Mouse (Mus musculus) lung, postnatal 0 days (tissue): Measurements from ENCODE around the gene Dtx2. TPM values are rescaled to one million over a fixed set of nuclear protein-coding genes. Genes with fewer than 3 reads are reported as not detected.
"Not testable (repeated sequence)": the region's sequence is repeated elsewhere in the genome, so short reads cannot be mapped to it uniquely, and the experiment has no call there.

Experiments
- ATAC-seq: fragments of 200-750 bp; cut with Nextera tagmentation; 2 replicates; pipeline ENCODE4 v1.8.0; 2017; ENCODE audit warnings: moderate library complexity
- DNase-seq: peaks from one replicate; pipeline ENCODE4 v3.0.0-alpha.2; 2016; ENCODE audit warnings: low spot score
- H3K27ac ChIP-seq: fragments of 300-500 bp; sonication (generic); 2 replicates; pipeline ENCODE4 v1.5.1; 2014; ENCODE audit warnings: antibody characterized with exemption, mild to moderate bottlenecking, low read length, mixed read lengths
- H3K27me3 ChIP-seq: fragments of 300-500 bp; sonication (generic); replicated peaks from 2 replicates; pipeline ENCODE4 v1.6.1; 2014; ENCODE audit warnings: low read length, mixed read lengths; ENCODE audit not compliant: insufficient read depth
- H3K36me3 ChIP-seq: fragments of 300-500 bp; sonication (generic); 2 replicates; pipeline ENCODE4 v1.6.1; 2014; ENCODE audit warnings: low read length, mixed read lengths; ENCODE audit not compliant: insufficient read depth
- H3K4me1 ChIP-seq: fragments of 300-500 bp; sonication (generic); 2 replicates; pipeline ENCODE4 v1.6.1; 2014; ENCODE audit warnings: antibody characterized with exemption, low read depth, low read length, mixed read lengths; ENCODE audit not compliant: insufficient read depth
- H3K4me2 ChIP-seq: fragments of 300-500 bp; sonication (generic); replicated peaks from 2 replicates; pipeline ENCODE4 v1.6.1; 2014; ENCODE audit warnings: low read depth, mild to moderate bottlenecking, low read length, moderate library complexity, mixed read lengths
- H3K4me3 ChIP-seq: fragments of 300-500 bp; sonication (generic); 2 replicates; pipeline ENCODE4 v1.5.1; 2014; ENCODE audit warnings: low read depth, low read length
- H3K9ac ChIP-seq: fragments of 300-500 bp; sonication (generic); replicated peaks from 2 replicates; pipeline ENCODE4 v1.6.1; 2014; ENCODE audit warnings: low read depth, mild to moderate bottlenecking
- H3K9me3 ChIP-seq: fragments of 300-500 bp; sonication (generic); 2 replicates; pipeline ENCODE4 v1.6.1; 2016; ENCODE audit warnings: low read length, mixed read lengths
- CTCF ChIP-seq: IDR thresholded peaks from 2 replicates; pipeline ENCODE4 v1.5.1; 2016; ENCODE audit warnings: antibody characterized with exemption, mild to moderate bottlenecking
- EP300 ChIP-seq: IDR thresholded peaks from 2 replicates; pipeline ENCODE4 v1.6.1; 2016; ENCODE audit warnings: antibody characterized with exemption, mild to moderate bottlenecking, control low read depth
- WGBS: fragments of 180-500 bp; shearing (Covaris S2); extraction: QIAGEN DNeasy Blood & Tissue Kit; methylation state at CpG from one replicate; pipeline ENCODE4 v1.1.7; 2014; 5-methylcytosine and 5-hydroxymethylcytosine counted together
- polyA plus RNA-seq: library from polyadenylated mRNA; unstranded; fragments of >200 nt; fragmentation: Nextera tagmentation; extraction: Ambion mirVana; gene quantifications from 2 replicates; pipeline ENCODE4 v1.2.1, GENCODE M21; 2015

Gene Dtx2
- polyA plus RNA-seq, 1 experiment from 2014 or later, result 21.6 TPM

DNA sequence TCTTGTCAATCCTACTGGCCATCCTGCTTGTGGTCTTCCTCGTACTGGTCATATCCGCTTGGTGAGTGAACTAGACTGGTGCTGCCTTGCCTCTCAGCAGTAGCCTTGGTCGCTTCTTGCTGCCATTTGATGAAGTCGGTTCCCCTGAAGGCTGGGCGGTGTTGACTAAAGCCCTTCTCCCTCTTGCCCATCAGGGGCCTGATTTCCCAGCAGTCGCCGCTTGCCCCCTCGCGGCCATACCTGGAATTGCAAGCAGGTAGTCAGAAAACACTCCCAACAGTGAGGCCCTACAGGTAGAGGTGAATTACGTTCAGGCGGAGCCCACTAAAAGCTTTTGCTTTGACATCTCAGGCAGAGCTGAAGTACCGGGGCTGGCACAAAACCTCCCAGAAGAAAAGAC is 67.0 kb downstream of the Dtx2 start:
- TF ChIP-seq EP300 (no peak), CTCF (peak; percentile 99)
- Histone ChIP-seq H3K4me3 (no peak overlapping the region), H3K27ac (no peak overlapping the region), H3K9me3 (no peaks in the 10 kb centered on the region), H3K4me2 (no peak overlapping the region), H3K27me3 (no peaks in the 10 kb centered on the region; the same call in 1 of the 2 replicates), H3K4me1 (no peaks in the 10 kb centered on the region), H3K36me3 (no peaks in the 10 kb centered on the region), H3K9ac (no peak overlapping the region)
- ATAC-seq (peak; percentile 62), DNase-seq (peak; percentile 74)
- WGBS, result 8% methylated on average over 12 of the region's 12 CpGs

DNA sequence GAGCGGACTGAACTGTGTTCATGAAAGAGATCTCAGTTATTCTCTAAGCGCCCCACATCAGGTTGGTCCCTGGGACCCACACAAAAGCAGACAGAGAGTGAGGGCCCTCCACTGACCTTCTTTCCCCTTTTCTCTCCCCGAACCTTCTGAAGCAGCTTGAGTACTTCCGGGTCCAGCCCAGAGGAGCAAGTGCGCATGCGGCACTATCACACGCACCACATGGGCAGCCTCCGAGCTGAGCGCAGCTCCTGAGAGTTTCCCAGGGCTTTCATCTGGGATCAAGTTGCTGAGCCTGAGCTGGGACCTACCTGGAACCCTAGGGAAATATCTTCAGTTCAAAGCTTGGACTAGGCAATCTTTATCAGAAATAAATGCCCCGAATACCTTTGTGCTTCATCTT is 69.3 kb downstream of the Dtx2 start:
- Histone ChIP-seq H3K36me3 (no peaks in the 10 kb centered on the region), H3K27ac (no peak overlapping the region), H3K4me2 (no peak overlapping the region), H3K27me3 (no peaks in the 10 kb centered on the region; the same call in 1 of the 2 replicates), H3K4me1 (no peaks in the 10 kb centered on the region), H3K4me3 (no peak overlapping the region), H3K9me3 (no peaks in the 10 kb centered on the region), H3K9ac (no peak overlapping the region)
- WGBS, result 87% methylated on average over 10 of the region's 10 CpGs
- TF ChIP-seq EP300, result no peak
- no peak for TF ChIP-seq CTCF
- DNase-seq (no peak), ATAC-seq (no peak)

DNA sequence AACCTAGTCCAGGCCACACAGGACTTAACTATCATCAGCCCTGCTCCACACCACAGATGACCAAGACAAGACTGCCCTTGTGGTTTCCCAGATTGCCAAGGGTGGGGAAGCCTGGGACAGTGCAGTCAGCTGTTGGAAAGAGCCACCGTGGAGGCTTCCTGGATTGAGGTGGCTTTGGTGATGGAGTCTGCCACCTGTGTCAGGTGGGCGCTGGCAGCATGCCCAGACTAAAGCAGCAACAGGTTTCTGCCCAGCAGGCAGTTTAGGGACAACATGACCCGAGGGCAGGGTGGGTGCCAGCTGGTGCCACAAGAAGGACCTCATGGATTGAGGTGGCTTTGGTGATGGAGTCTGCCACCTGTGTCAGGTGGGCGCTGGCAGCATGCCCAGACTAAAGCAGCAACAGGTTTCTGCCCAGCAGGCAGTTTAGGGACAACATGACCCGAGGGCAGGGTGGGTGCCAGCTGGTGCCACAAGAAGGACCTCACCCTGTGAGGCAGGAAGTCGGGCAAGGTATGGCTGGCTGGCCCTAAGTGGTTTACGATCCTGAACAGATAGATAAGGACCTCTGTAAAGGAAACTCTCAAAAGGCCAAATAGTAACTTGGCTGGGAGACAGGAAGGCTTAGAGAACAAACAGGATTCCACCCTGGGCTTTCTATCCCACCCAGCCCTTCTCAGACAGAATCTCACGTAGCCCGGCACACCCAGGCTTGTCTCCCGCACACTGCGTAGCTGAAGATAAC is 72.0 kb downstream of the Dtx2 start:
- peak; percentile 26; the same call in 1 of the 2 replicates for TF ChIP-seq EP300
- DNase-seq (peak; percentile 66), ATAC-seq (peak; percentile 82)
- not testable (repeated sequence) for H3K27ac ChIP-seq, H3K27me3 ChIP-seq, H3K4me1 ChIP-seq, H3K4me2 ChIP-seq, H3K9ac ChIP-seq, H3K9me3 ChIP-seq, H3K4me3 ChIP-seq, H3K36me3 ChIP-seq
- WGBS, result 38% methylated on average over 11 of the region's 11 CpGs

DNA sequence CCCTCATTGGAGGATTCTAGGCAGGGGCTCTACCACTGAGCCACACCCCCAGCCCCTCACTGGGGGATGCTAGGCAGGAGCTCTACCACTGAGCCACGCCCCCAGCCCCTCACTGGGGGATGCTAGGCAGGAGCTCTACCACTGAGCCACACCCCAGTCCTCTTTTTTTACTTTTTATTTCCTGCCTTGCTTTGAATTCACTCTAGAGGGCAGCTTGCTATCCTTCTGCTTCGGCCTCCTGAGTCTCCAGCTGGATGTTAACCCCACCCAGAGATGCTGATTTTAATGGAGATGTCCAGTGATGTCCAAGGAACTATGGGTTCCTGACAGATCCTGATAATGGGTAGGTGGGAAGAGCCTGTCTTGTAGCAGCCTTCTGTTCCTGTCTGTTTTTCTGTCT is 74.8 kb downstream of the Dtx2 start:
- Histone ChIP-seq H3K4me1 (no peaks in the 10 kb centered on the region), H3K9me3 (no peaks in the 10 kb centered on the region), H3K9ac (no peak overlapping the region), H3K27me3 (no peaks in the 10 kb centered on the region), H3K4me3 (no peak overlapping the region), H3K27ac (no peak overlapping the region), H3K4me2 (no peak overlapping the region), H3K36me3 (no peaks in the 10 kb centered on the region)
- TF ChIP-seq EP300 (no peak), CTCF (no peak)
- no peak for ATAC-seq
- WGBS, result 62% methylated on average over 2 of the region's 2 CpGs
- no peak for DNase-seq

DNA sequence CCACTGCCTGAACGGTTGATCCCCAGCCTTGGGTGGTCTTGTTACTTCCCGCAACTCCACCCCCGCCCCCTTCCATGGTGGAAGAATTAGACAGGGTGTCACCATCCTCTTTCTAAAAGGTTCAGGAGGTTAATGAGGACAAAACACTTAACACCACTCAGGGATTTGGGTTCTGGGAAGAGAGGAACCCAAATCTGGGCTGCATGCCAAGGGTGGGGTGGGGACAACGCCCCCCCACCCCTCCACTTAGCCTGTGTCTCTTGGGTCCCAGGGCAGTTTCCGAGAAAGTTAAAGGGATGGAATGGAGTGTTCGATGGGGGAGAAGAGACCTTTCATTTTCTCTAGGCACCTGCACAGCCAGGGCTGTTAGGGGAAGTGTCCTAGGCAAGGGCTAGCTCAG is 78.5 kb downstream of the Dtx2 start:
- Histone ChIP-seq H3K9me3 (no peaks in the 10 kb centered on the region), H3K27ac (no peak overlapping the region)

DNA sequence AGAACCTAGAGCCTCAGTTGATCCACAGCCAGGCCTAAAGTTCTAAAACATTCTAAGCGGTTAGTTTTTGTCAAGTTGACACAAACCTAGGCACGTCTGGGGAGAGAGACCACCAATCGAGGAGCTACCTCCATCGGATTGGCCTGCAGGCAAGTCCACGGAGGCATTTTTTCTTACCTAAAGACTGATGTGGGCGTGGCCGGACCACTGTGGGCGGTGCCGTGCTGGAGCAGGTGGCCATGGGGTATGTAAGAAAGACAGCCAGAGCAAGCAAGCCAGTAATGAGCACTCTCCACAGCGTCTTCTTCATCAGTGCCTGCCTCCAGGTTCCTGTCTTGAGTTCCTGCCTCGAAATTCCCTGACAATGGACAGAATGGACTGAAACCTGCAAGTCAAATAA is 78.9 kb downstream of the Dtx2 start:
- ATAC-seq, result no peak
- no peak for TF ChIP-seq EP300
- TF ChIP-seq CTCF, result no peak
- WGBS, result 68% methylated on average over 11 of the region's 11 CpGs
- Histone ChIP-seq H3K4me1 (no peaks in the 10 kb centered on the region), H3K36me3 (no peaks in the 10 kb centered on the region), H3K27ac (no peak overlapping the region), H3K9me3 (no peaks in the 10 kb centered on the region), H3K9ac (no peak overlapping the region), H3K4me2 (no peak overlapping the region), H3K27me3 (no peaks in the 10 kb centered on the region), H3K4me3 (no peak overlapping the region)
- no peak for DNase-seq

More for the DNA sequence above, 78.5 kb downstream of the Dtx2 start:
- Histone ChIP-seq H3K27me3 (no peaks in the 10 kb centered on the region), H3K4me3 (no peak overlapping the region), H3K4me1 (no peaks in the 10 kb centered on the region), H3K9ac (no peak overlapping the region), H3K36me3 (no peaks in the 10 kb centered on the region), H3K4me2 (no peak overlapping the region)
- no peak for TF ChIP-seq EP300
- no peak for TF ChIP-seq CTCF
- no peak for DNase-seq
- no peak for ATAC-seq
- 40% methylated on average over 6 of the region's 6 CpGs for WGBS

DNA sequence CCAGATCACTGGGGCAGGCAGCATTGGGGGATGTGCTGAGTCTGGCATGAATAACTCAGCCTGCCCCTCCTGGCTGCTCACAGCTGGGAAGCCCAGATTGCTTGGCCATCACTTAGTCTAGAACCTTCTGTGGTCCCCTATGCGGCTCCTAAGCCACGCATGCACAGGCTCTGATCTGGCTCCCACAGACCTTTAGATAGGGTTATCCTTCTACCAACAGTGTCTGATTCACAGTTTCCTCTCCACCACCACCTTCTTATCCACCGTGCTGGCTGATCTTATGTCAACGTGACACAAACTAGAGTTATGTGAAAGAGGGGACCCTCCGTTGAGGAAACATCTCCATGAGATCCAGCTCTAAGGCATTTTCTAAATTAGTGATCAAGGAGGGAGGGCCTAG is 80.5 kb downstream of the Dtx2 start:
- WGBS, result 81% methylated on average over 5 of the region's 5 CpGs
- Histone ChIP-seq H3K4me1 (no peaks in the 10 kb centered on the region), H3K4me3 (no peak overlapping the region), H3K4me2 (no peak overlapping the region), H3K27ac (no peak overlapping the region), H3K27me3 (no peaks in the 10 kb centered on the region), H3K36me3 (no peaks in the 10 kb centered on the region), H3K9ac (no peak overlapping the region), H3K9me3 (no peaks in the 10 kb centered on the region)
- no peak for ATAC-seq
- no peak for DNase-seq
- TF ChIP-seq CTCF, result no peak
- no peak for TF ChIP-seq EP300
